Mouse (Mus musculus): ENCODE data around the gene Adamts9. TPM values are rescaled to one million over a fixed set of nuclear protein-coding genes. Genes with fewer than 3 reads are reported as not detected.

The Adamts9 gene
- total and polyA plus RNA-seq, 2 experiments from 2014 or later = 3.9 to 35.5 TPM

DNA sequence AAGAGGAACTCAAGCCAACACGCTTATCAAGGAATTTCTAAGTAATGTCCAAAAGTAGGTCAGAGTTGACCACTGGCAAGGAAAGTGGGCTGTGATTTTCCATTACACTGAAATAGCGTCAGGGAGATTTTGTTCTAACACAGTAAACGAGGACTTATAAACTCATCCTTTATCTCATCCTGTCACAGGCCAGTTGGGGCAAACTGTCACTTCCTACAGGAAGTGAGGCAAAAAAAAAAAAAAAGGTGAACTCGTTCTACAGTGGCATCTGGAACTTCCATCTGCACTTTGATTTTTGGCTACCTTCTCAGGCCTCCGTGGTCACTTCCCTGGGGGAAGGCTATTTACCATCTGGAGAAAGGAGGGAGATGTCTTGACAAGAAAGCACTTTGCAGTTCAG, 68.4 kb downstream of the Adamts9 start:
- TF ChIP-seq EP300 (IDR thresholded peaks at IDR 0.05; ENCODE audit: low read depth) (peak; percentile 97), CTCF (IDR thresholded peaks at IDR 0.05; ENCODE audit: low read depth) (no peak)
- H3K4me3 ChIP-seq (ENCODE audit: low read depth, low read length) = no peak overlapping the region
- DNase-seq (ENCODE audit: low spot score) = peak; percentile 59
- H3K4me2 ChIP-seq (ENCODE audit: low read depth, low read length) = no peak overlapping the region
- H3K4me1 ChIP-seq (ENCODE audit: control insufficient read depth, insufficient read depth) = peaks cover 18% of the 10 kb centered on the region; the same call in 1 of the 2 replicates
- ATAC-seq (ENCODE audit: insufficient read depth, low read depth) = peak; percentile 53
- no peak overlapping the region for H3K9ac ChIP-seq (replicated peaks; ENCODE audit: low read depth, low read length)
- H3K27ac ChIP-seq (ENCODE audit: low read depth) = peak overlapping the region; percentile 61
- H3K9me3 ChIP-seq (replicated peaks; ENCODE audit: control insufficient read depth, low read length) = no peaks in the 10 kb centered on the region
- no peaks in the 10 kb centered on the region for H3K27me3 ChIP-seq (ENCODE audit: control insufficient read depth, insufficient read depth, low read length)
- WGBS = 23% methylated on average over 5 of the region's 5 CpGs
- peaks cover 56% of the 10 kb centered on the region for H3K36me3 ChIP-seq (replicated peaks; ENCODE audit: control insufficient read depth, insufficient read depth, low read length)

DNA sequence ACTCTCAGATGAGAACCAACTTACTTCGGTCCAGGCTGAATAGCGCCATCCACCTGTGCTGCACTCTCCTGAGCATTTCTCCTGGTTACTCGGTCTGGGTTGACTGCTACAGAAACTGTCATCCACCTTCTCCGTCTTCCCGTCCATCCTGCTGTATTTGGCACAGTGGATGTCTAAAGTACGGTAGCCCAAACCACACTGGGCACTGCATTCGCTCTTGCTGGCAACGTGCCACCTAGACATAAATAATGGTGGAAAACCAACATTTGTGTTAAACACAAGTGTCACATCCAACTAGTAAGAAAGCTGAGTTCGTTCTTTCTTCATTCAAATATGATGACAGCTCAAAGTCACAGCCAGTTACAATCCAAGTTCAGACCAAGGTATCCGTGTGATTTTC, 70.5 kb downstream of the Adamts9 start:
- Histone ChIP-seq H3K4me2 (ENCODE audit: low read depth, low read length) (no peak overlapping the region), H3K9ac (replicated peaks; ENCODE audit: low read depth, low read length) (no peak overlapping the region), H3K9me3 (replicated peaks; ENCODE audit: control insufficient read depth, low read length) (no peaks in the 10 kb centered on the region), H3K36me3 (replicated peaks; ENCODE audit: control insufficient read depth, insufficient read depth, low read length) (peaks cover 46% of the 10 kb centered on the region), H3K4me3 (ENCODE audit: low read depth, low read length) (no peak overlapping the region), H3K27ac (ENCODE audit: low read depth) (no peak overlapping the region), H3K4me1 (ENCODE audit: control insufficient read depth, insufficient read depth) (peaks cover 28% of the 10 kb centered on the region; the same call in 1 of the 2 replicates), H3K27me3 (ENCODE audit: control insufficient read depth, insufficient read depth, low read length) (no peaks in the 10 kb centered on the region)
- 89% methylated on average over 10 of the region's 10 CpGs for WGBS
- ATAC-seq (ENCODE audit: insufficient read depth, low read depth) = no peak
- TF ChIP-seq CTCF (IDR thresholded peaks at IDR 0.05; ENCODE audit: low read depth) (no peak), EP300 (IDR thresholded peaks at IDR 0.05; ENCODE audit: low read depth) (no peak)
- no peak for DNase-seq (ENCODE audit: low spot score)

DNA sequence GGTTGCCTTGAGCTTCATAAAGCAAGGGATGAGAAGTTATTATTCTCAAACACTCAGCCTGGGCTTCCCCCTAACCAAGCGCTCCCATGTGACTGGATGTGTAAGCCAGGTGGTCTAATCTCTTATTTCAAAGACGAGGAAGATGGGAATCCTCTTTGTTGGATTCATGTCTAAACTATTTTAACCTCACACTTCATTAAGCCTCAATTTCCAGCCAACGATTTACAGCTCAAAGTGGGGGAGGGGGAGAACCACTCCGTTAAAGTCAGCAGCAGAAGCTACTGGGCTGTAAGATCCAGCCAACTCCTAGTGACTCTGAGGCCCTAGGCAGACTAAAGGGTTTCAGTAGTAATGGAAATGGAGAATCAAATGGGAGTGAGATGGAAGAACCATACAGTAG, 71.5 kb downstream of the Adamts9 start:
- no peaks in the 10 kb centered on the region for H3K9me3 ChIP-seq (replicated peaks; ENCODE audit: control insufficient read depth, low read length)
- peaks cover 32% of the 10 kb centered on the region; the same call in 1 of the 2 replicates for H3K4me1 ChIP-seq (ENCODE audit: control insufficient read depth, insufficient read depth)
- peak overlapping the region; percentile 21; the same call in 1 of the 2 replicates for H3K27ac ChIP-seq (ENCODE audit: low read depth)
- no peak overlapping the region for H3K9ac ChIP-seq (replicated peaks; ENCODE audit: low read depth, low read length)
- H3K27me3 ChIP-seq (ENCODE audit: control insufficient read depth, insufficient read depth, low read length) = no peaks in the 10 kb centered on the region
- ATAC-seq (ENCODE audit: insufficient read depth, low read depth) (no peak), DNase-seq (ENCODE audit: low spot score) (no peak)
- WGBS = 59% methylated on average over 4 of the region's 4 CpGs
- no peak overlapping the region for H3K4me3 ChIP-seq (ENCODE audit: low read depth, low read length)
- no peak for TF ChIP-seq CTCF (IDR thresholded peaks at IDR 0.05; ENCODE audit: low read depth)
- H3K4me2 ChIP-seq (ENCODE audit: low read depth, low read length) = no peak overlapping the region
- H3K36me3 ChIP-seq (replicated peaks; ENCODE audit: control insufficient read depth, insufficient read depth, low read length) = peaks cover 43% of the 10 kb centered on the region

DNA sequence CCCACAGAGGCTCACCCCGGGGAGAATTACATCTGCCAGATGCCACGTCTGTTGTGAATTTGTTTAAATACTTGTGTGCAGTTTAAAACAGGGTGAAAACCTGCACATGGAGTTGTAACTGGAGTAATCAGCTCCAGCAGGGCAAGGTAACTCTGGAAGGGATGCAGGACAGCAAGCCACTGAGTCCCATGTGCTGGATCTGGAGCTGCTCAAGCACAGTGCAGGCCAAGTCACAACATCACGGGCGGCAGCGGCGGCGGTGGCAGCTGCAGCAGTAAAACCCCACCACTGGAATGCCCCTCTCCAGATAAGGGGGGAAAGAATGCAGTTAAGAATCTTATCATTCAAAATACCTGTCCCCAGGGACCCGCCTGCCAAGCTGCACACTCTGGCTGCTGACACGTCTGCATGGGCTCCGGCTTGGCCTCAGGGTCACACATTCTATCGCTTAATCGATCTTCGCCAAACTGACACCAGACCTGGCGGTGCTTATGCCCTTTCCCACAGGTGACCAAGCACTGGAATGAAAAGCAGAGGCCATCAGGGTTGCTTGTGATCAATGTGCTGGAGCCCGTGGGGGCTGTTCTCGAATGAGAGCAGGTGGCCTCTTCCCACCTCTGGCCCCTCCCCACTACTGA, 73.6 kb downstream of the Adamts9 start:
- peak overlapping the region; percentile 28 for H3K9ac ChIP-seq (replicated peaks; ENCODE audit: low read depth, low read length)
- H3K27me3 ChIP-seq (ENCODE audit: control insufficient read depth, insufficient read depth, low read length) = no peaks in the 10 kb centered on the region
- DNase-seq (ENCODE audit: low spot score) = peak; percentile 51
- ATAC-seq (ENCODE audit: insufficient read depth, low read depth) = peak; percentile 78
- 21% methylated on average over 16 of the region's 16 CpGs for WGBS
- H3K4me1 ChIP-seq (ENCODE audit: control insufficient read depth, insufficient read depth) = peaks cover 26% of the 10 kb centered on the region; the same call in 1 of the 2 replicates
- H3K4me2 ChIP-seq (ENCODE audit: low read depth, low read length) = no peak overlapping the region
- no peaks in the 10 kb centered on the region for H3K9me3 ChIP-seq (replicated peaks; ENCODE audit: control insufficient read depth, low read length)
- H3K27ac ChIP-seq (ENCODE audit: low read depth) = peak overlapping the region; percentile 94
- H3K4me3 ChIP-seq (ENCODE audit: low read depth, low read length) = no peak overlapping the region
- peaks cover 50% of the 10 kb centered on the region for H3K36me3 ChIP-seq (replicated peaks; ENCODE audit: control insufficient read depth, insufficient read depth, low read length)
- TF ChIP-seq EP300 (IDR thresholded peaks at IDR 0.05; ENCODE audit: low read depth) (peak; percentile 65; the same call in 1 of the 2 replicates), CTCF (IDR thresholded peaks at IDR 0.05; ENCODE audit: low read depth) (no peak)

DNA sequence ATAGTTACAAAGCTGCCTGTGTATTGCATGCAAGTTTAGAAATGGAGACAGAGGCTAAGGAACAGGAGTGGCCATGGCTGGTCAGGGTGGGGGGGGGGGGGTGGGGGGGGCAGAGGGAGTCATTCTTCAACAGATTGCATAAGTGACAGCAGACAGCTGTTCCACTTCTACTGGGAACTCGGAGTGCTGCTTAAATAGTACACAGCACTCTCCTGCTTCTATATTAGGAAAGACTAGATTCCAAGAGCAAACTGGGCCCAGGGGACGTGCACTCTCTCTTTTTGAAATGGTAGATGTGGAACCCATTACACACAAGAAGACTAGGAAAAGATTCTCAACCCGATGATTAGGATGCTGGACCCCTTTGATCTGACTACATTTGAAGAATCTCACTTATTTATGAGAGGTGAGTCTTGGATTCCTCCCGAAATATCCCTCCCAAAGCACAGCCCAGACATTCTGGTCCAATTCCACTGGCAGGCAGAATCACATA, 74.2 kb downstream of the Adamts9 start, which contains the start of gene Gm15737:
Gene Gm15737 (plus strand): TSS at position 269 of the 493 bp plus-strand sequence.
- Histone ChIP-seq H3K27me3 (ENCODE audit: control insufficient read depth, insufficient read depth, low read length) (no peaks in the 10 kb centered on the region), H3K4me1 (ENCODE audit: control insufficient read depth, insufficient read depth) (peaks cover 23% of the 10 kb centered on the region; the same call in 1 of the 2 replicates), H3K27ac (ENCODE audit: low read depth) (peak within 1 kb of the TSS; percentile 94), H3K4me3 (ENCODE audit: low read depth, low read length) (no peak within 1 kb of the TSS), H3K36me3 (replicated peaks; ENCODE audit: control insufficient read depth, insufficient read depth, low read length) (peaks cover 53% of the 10 kb centered on the region), H3K9me3 (replicated peaks; ENCODE audit: control insufficient read depth, low read length) (no peaks in the 10 kb centered on the region), H3K4me2 (ENCODE audit: low read depth, low read length) (no peak within 1 kb of the TSS), H3K9ac (replicated peaks; ENCODE audit: low read depth, low read length) (peak within 1 kb of the TSS; percentile 28)
- TF ChIP-seq CTCF (IDR thresholded peaks at IDR 0.05; ENCODE audit: low read depth) (no peak), EP300 (IDR thresholded peaks at IDR 0.05; ENCODE audit: low read depth) (no peak; the same call in 1 of the 2 replicates)
- peak; percentile 95 for ATAC-seq (ENCODE audit: insufficient read depth, low read depth)
- 21% methylated on average over 4 of the region's 4 CpGs for WGBS
- peak; percentile 92 for DNase-seq (ENCODE audit: low spot score)

Measured in heart, postnatal 0 days (tissue).